Mouse (Mus musculus) limb, embryonic 12.5 days (tissue): ENCODE measurements at regions not wholly inside any gene's neighbourhood (a gene's known extent, or its start where the extent isn't known, plus 50 kb on each side); places are given as distances from the start of the nearest gene placed in this dataset.

ENCODE experiments used
- ATAC-seq: fragments of 200-750 bp; cut with Nextera tagmentation; 2 replicates; pipeline ENCODE4 v1.8.0; 2017; ENCODE audit warnings: low read depth, moderate TSS enrichment; ENCODE audit not compliant: insufficient number of reproducible peaks, insufficient read depth, low FRiP score, low TSS enrichment
- H3K27ac ChIP-seq: fragments of 300-500 bp; sonication (generic); 2 replicates; pipeline ENCODE4 v1.5.1; 2016; ENCODE audit warnings: mild to moderate bottlenecking, moderate library complexity
- H3K27me3 ChIP-seq: fragments of 300-500 bp; sonication (generic); 2 replicates; pipeline ENCODE4 v1.6.1; 2016; ENCODE audit warnings: mild to moderate bottlenecking, moderate library complexity
- H3K36me3 ChIP-seq: fragments of 300-500 bp; sonication (generic); 2 replicates; pipeline ENCODE4 v1.6.1; 2016; ENCODE audit warnings: mild to moderate bottlenecking, moderate library complexity
- H3K4me1 ChIP-seq: fragments of 300-500 bp; sonication (generic); replicated peaks from 2 replicates; pipeline ENCODE4 v1.6.1; 2016
- H3K4me2 ChIP-seq: fragments of 300-500 bp; sonication (generic); 2 replicates; pipeline ENCODE4 v1.6.1; 2016; ENCODE audit warnings: mild to moderate bottlenecking, moderate library complexity
- H3K4me3 ChIP-seq: fragments of 300-500 bp; sonication (generic); replicated peaks from 2 replicates; pipeline ENCODE4 v1.5.1; 2016; ENCODE audit warnings: mild to moderate bottlenecking
- H3K9ac ChIP-seq: fragments of 300-500 bp; sonication (generic); replicated peaks from 2 replicates; pipeline ENCODE4 v1.6.1; 2016; ENCODE audit warnings: mild to moderate bottlenecking, moderate library complexity
- H3K9me3 ChIP-seq: fragments of 300-500 bp; sonication (generic); 2 replicates; pipeline ENCODE4 v1.6.1; 2016; ENCODE audit warnings: mild to moderate bottlenecking, moderate library complexity
- WGBS: fragments of 180-500 bp; shearing (Covaris S2); methylation state at CpG from one replicate; pipeline ENCODE4 v1.1.7; 2016; 5-methylcytosine and 5-hydroxymethylcytosine counted together

DNA sequence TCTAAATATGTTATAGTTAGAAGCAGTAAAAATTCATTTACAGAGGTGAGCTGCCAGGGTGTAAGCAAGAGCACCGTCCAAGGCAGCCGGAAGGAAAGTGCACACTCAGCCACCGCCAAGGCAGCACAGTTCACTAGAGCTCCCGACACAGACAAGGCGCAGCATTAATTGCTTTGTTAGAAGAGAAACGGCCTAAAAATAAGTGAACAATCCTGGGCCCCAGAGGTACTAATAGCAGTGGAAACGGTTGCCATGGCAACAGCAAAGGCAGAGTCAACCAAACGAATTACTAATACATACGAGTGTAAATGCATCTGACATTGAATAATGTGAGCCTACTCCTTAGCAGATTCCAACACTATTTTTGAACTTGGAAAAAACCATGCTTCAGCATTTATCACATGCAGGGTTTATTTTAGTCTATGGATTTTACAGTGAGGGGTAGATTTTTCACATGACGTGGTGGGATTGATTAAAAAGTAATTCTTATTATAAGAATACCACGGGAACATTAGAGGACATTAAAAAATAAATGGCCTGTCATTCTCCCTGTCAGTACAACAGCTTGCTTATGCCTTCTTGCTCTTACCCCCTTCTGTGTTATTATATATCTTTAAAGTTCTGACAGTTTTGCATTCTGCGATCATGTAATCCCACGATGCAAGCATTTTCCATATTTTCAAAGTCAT lies 62.5 kb downstream of the Cavin4 start:
- Histone ChIP-seq H3K9ac (no peak overlapping the region), H3K4me2 (no peak overlapping the region), H3K27ac (no peak overlapping the region), H3K36me3 (no peaks in the 10 kb centered on the region), H3K4me3 (no peak overlapping the region), H3K9me3 (no peaks in the 10 kb centered on the region), H3K27me3 (no peaks in the 10 kb centered on the region), H3K4me1 (peaks cover 4% of the 10 kb centered on the region; the same call in 1 of the 2 replicates)
- ATAC-seq: no peak
- WGBS: 67% methylated on average over 13 of the region's 13 CpGs

GRCm38 (mm10) chr4:48726349-48726835 lies 63.1 kb downstream of the Cavin4 start:
- peaks cover 4% of the 10 kb centered on the region; the same call in 1 of the 2 replicates for H3K4me1 ChIP-seq
- no peaks in the 10 kb centered on the region for H3K36me3 ChIP-seq
- H3K4me3 ChIP-seq: no peak overlapping the region
- H3K9ac ChIP-seq: no peak overlapping the region
- 90% methylated on average over 11 of the region's 11 CpGs for WGBS
- no peak for ATAC-seq
- H3K4me2 ChIP-seq: no peak overlapping the region
- no peaks in the 10 kb centered on the region for H3K27me3 ChIP-seq
- no peaks in the 10 kb centered on the region for H3K9me3 ChIP-seq
- H3K27ac ChIP-seq: no peak overlapping the region

DNA sequence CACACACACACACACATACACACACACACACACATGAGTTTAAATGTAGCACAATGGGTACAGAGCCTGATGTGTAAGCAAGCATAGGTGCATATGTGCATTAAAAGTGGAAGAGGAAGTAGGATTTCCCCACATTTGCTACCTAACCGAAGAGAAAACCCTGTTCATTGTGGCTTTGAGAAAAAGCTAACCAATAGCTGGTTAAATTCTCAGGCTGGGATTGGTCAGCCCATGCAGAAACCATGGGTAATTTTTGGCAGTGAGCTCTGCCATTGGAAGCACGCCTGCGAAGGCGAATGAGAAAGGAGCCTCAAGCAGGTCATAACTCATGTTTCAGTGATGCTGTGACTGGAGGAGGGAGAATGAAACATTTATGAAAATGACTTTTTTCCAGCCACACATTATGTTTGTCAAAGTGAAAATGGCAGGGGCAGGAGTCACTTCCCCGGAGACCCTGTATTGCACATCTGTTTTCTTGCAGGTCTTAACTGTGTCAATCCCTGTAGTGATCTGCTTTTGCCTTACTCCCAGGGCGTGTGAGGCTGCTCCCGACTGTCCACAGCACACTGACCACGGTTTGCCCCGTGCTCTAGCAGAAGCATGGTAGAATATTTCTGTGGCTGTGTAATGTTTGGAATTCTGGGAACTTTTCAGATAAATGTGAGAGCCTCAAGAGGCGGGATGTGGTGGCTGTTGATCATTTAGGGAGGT lies 71.7 kb downstream of the Cavin4 start:
- no peaks in the 10 kb centered on the region for H3K9me3 ChIP-seq
- no peak overlapping the region for H3K4me3 ChIP-seq
- H3K27ac ChIP-seq: no peak overlapping the region
- H3K36me3 ChIP-seq: no peaks in the 10 kb centered on the region
- no peaks in the 10 kb centered on the region for H3K27me3 ChIP-seq
- WGBS: 64% methylated on average over 10 of the region's 10 CpGs
- H3K4me1 ChIP-seq: no peaks in the 10 kb centered on the region; the same call in 1 of the 2 replicates
- no peak overlapping the region for H3K4me2 ChIP-seq
- ATAC-seq: no peak
- no peak overlapping the region for H3K9ac ChIP-seq

- no peaks in the 10 kb centered on the region for H3K36me3 ChIP-seq
- 74% methylated on average over 3 of the region's 3 CpGs for WGBS
- H3K4me1 ChIP-seq: no peaks in the 10 kb centered on the region
- no peaks in the 10 kb centered on the region for H3K27me3 ChIP-seq
- no peak overlapping the region for H3K4me3 ChIP-seq
- H3K9ac ChIP-seq: no peak overlapping the region
- no peak overlapping the region for H3K4me2 ChIP-seq
- ATAC-seq: no peak
- no peaks in the 10 kb centered on the region for H3K9me3 ChIP-seq
- no peak overlapping the region for H3K27ac ChIP-seq
Measured at GRCm38 (mm10) chr4:48746237-48746636, 82.9 kb downstream of the Cavin4 start.

GRCm38 (mm10) chr4:48749566-48749965 lies 86.3 kb downstream of the Cavin4 start:
- Histone ChIP-seq H3K4me1 (no peaks in the 10 kb centered on the region), H3K36me3 (no peaks in the 10 kb centered on the region), H3K27ac (no peak overlapping the region), H3K9ac (no peak overlapping the region), H3K9me3 (no peaks in the 10 kb centered on the region), H3K27me3 (no peaks in the 10 kb centered on the region), H3K4me3 (no peak overlapping the region), H3K4me2 (no peak overlapping the region)
- ATAC-seq: no peak
- WGBS: 91% methylated on average over 7 of the region's 7 CpGs

- WGBS: 89% methylated on average over 5 of the region's 5 CpGs
- H3K4me1 ChIP-seq: no peaks in the 10 kb centered on the region
- no peak overlapping the region for H3K4me2 ChIP-seq
- no peaks in the 10 kb centered on the region for H3K36me3 ChIP-seq
- no peaks in the 10 kb centered on the region for H3K27me3 ChIP-seq
- H3K4me3 ChIP-seq: no peak overlapping the region
- no peak overlapping the region for H3K9ac ChIP-seq
- no peaks in the 10 kb centered on the region for H3K9me3 ChIP-seq
- ATAC-seq: no peak
- H3K27ac ChIP-seq: no peak overlapping the region
Measured at GRCm38 (mm10) chr4:48750087-48750486, 86.8 kb downstream of the Cavin4 start.

DNA sequence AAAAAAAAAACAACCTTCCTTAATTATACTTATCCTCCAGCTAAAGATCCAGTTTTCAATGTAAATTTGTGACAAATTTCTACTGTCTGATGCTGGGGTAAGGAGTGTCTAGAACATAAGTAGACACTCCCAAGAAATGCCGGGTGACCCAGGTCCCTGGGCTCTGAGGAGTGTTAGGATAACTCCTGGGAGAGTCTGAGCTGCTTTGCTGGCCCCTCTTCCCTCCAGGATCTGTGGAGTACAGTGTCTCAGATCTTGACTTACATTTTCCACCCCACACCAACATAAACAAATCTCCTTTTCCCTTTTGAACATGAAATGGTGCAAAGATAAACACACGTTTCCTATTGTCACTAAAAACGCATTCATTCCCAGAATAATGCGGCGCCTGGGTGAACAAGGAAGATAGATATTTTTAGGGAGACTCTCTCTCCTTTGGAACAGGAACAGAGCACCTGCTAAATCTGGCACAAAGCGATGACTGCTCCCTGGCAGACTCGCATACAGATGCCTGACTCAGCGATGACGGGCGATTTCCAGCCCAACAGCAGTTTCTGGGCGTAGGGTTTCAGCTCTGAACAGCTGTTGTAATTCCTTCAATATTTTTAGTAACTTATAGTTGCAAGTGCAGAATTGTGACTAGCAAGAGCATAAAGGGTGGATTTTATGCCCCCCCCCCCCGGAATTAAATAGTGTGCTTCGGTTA lies 91.3 kb downstream of the Cavin4 start:
- no peaks in the 10 kb centered on the region for H3K36me3 ChIP-seq
- H3K4me2 ChIP-seq: no peak overlapping the region
- WGBS: 70% methylated on average over 13 of the region's 13 CpGs
- no peaks in the 10 kb centered on the region for H3K9me3 ChIP-seq
- no peaks in the 10 kb centered on the region for H3K27me3 ChIP-seq
- no peak overlapping the region for H3K9ac ChIP-seq
- no peak overlapping the region for H3K27ac ChIP-seq
- no peak overlapping the region for H3K4me3 ChIP-seq
- no peaks in the 10 kb centered on the region for H3K4me1 ChIP-seq
- no peak for ATAC-seq

GRCm38 (mm10) chr4:48760625-48761024 lies 97.3 kb downstream of the Cavin4 start:
- 81% methylated on average over 8 of the region's 8 CpGs for WGBS
- ATAC-seq: no peak
- Histone ChIP-seq H3K27ac (no peak overlapping the region), H3K9ac (no peak overlapping the region), H3K4me3 (no peak overlapping the region), H3K9me3 (no peaks in the 10 kb centered on the region), H3K27me3 (no peaks in the 10 kb centered on the region), H3K4me1 (no peaks in the 10 kb centered on the region), H3K36me3 (no peaks in the 10 kb centered on the region), H3K4me2 (no peak overlapping the region)

GRCm38 (mm10) chr4:48766458-48766857 lies 103.1 kb downstream of the Cavin4 start:
- no peak overlapping the region for H3K27ac ChIP-seq
- no peak for ATAC-seq
- H3K4me1 ChIP-seq: peaks cover 13% of the 10 kb centered on the region
- H3K9me3 ChIP-seq: no peaks in the 10 kb centered on the region
- H3K27me3 ChIP-seq: no peaks in the 10 kb centered on the region
- 98% methylated on average over 1 of the region's 1 CpGs for WGBS
- no peak overlapping the region for H3K4me3 ChIP-seq
- H3K36me3 ChIP-seq: no peaks in the 10 kb centered on the region
- no peak overlapping the region for H3K9ac ChIP-seq
- H3K4me2 ChIP-seq: no peak overlapping the region

DNA sequence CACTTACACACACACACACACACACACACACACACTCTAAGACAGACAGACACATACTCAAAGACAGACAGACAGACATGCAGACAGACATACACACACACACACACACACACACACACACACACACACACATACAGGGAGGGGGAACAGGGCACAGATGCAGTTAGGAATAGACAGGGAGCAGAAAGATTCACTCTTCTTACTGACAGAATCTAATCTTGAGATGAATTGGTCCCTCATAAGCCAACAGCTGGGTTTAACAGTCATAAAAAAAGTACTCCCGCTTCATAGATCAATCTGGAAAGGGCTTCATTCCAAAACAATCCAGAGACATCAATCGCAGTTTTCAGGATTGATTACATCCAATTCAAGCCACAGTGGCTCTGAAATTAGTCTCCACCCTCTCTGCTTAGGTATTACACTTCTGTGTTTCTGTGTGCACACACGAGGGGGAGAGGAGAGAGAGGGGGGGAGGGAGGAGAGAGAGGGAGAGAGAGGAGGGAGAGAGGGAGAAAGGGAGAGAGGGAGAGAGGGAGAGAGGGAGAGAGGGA lies 107.2 kb downstream of the Cavin4 start:
- H3K27me3 ChIP-seq: no peaks in the 10 kb centered on the region
- no peak overlapping the region for H3K9ac ChIP-seq
- ATAC-seq: no peak
- WGBS: 30% methylated on average over 3 of the region's 3 CpGs
- no peak overlapping the region for H3K4me3 ChIP-seq
- peaks cover 13% of the 10 kb centered on the region for H3K4me1 ChIP-seq
- H3K36me3 ChIP-seq: no peaks in the 10 kb centered on the region
- peak overlapping the region; percentile 42 for H3K4me2 ChIP-seq
- no peaks in the 10 kb centered on the region for H3K9me3 ChIP-seq
- H3K27ac ChIP-seq: peak overlapping the region; percentile 59
